Mouse (Mus musculus) midbrain, embryonic 11.5 days (tissue): Measurements from ENCODE around the gene Stn1. TPM values are rescaled to one million over a fixed set of nuclear protein-coding genes. Genes with fewer than 3 reads are reported as not detected.

ENCODE experiments used
- ATAC-seq: fragments of 200-750 bp; cut with Nextera tagmentation; 2 replicates; pipeline ENCODE4 v1.8.0; 2017; ENCODE audit warnings: moderate TSS enrichment, moderate library complexity; ENCODE audit not compliant: low FRiP score
- DNase-seq: peaks from one replicate; pipeline ENCODE4 v3.0.0; 2015; ENCODE audit warnings: low spot score; ENCODE audit errors: missing footprints
- H3K27ac ChIP-seq: fragments of 300-500 bp; sonication (generic); 2 replicates; pipeline ENCODE4 v1.5.1; 2014; ENCODE audit warnings: low read depth, low read length
- H3K27me3 ChIP-seq: fragments of 300-500 bp; sonication (generic); 2 replicates; pipeline ENCODE4 v1.6.1; 2014; ENCODE audit warnings: mild to moderate bottlenecking, low read length, moderate library complexity, mixed read lengths; ENCODE audit not compliant: control insufficient read depth, insufficient read depth
- H3K36me3 ChIP-seq: fragments of 300-500 bp; sonication (generic); 2 replicates; pipeline ENCODE4 v1.6.1; 2014; ENCODE audit warnings: mild to moderate bottlenecking, low read length, moderate library complexity, mixed read lengths; ENCODE audit not compliant: control insufficient read depth, insufficient read depth
- H3K4me1 ChIP-seq: fragments of 300-500 bp; sonication (generic); 2 replicates; pipeline ENCODE4 v1.6.1; 2014; ENCODE audit warnings: low read length; ENCODE audit not compliant: control insufficient read depth, insufficient read depth
- H3K4me2 ChIP-seq: fragments of 300-500 bp; sonication (generic); 2 replicates; pipeline ENCODE4 v1.6.1; 2014; ENCODE audit warnings: mild to moderate bottlenecking, moderate library complexity
- H3K4me3 ChIP-seq: fragments of 300-500 bp; sonication (generic); 2 replicates; pipeline ENCODE4 v1.5.1; 2014; ENCODE audit warnings: low read depth, low read length
- H3K9ac ChIP-seq: fragments of 300-500 bp; sonication (generic); 2 replicates; pipeline ENCODE4 v1.6.1; 2014; ENCODE audit warnings: low read length
- H3K9me3 ChIP-seq: fragments of 300-500 bp; sonication (generic); 2 replicates; pipeline ENCODE4 v1.6.1; 2016; ENCODE audit warnings: low read length; ENCODE audit not compliant: control insufficient read depth
- WGBS: fragments of 180-500 bp; shearing (Covaris S2); extraction: QIAGEN DNeasy Blood & Tissue Kit; methylation state at CpG from one replicate; pipeline ENCODE4 v1.1.7; 2014; 5-methylcytosine and 5-hydroxymethylcytosine counted together
- polyA plus RNA-seq: library from polyadenylated mRNA; unstranded; fragments of >200 nt; fragmentation: Nextera tagmentation; extraction: Ambion mirVana; gene quantifications from 2 replicates; pipeline ENCODE4 v1.2.1, GENCODE M21; 2014

Gene Stn1
- polyA plus RNA-seq, 1 experiment from 2014 or later = 43.9 TPM

DNA sequence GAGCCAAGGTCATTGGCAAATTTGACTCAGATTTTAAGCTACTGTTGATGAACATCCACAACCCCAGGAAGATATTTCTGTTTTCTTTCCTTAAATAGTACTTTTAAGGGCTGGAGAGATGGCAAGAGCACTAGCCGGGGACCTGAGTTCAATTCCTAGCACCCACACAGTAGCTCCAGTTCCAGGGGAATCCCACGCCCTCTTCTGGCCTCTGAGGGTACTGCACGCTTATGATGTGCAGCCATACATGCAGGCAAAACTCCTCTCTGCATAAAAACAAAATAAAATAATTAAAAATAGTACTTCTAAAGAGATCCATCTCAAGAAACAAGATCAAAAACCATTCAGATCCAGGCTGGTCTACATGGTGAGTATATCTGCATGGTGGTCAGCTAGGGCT is 4.9 kb downstream of the Stn1 start:
- ATAC-seq (no peak), DNase-seq (no peak)
- Histone ChIP-seq H3K9ac (no peak overlapping the region), H3K4me2 (no peak overlapping the region), H3K9me3 (peaks cover 3% of the 10 kb centered on the region; the same call in 1 of the 2 replicates), H3K4me3 (no peak overlapping the region), H3K36me3 (no peaks in the 10 kb centered on the region; the same call in 1 of the 2 replicates), H3K4me1 (peaks cover 8% of the 10 kb centered on the region), H3K27me3 (no peaks in the 10 kb centered on the region), H3K27ac (no peak overlapping the region)
- WGBS = 85% methylated on average over 3 of the region's 3 CpGs

DNA sequence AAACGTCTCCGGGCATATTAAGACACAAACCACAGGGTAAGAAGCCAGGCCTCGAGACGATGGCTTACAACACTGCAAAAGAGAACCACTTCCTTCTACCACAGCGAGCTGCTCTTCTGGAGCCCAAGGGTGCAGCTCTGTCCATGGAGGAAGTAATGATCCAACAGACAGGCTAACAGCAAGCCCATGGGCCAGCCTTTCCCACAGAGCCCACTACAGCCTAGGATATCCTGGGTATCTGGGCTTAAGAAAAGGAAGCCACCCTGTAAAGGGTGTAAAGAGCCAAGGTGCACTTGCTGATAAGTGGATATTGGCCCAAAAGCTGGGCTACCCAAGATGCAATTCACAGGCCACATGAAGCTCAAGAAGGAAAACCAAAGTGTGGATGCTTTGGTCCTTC is 6.0 kb downstream of the Stn1 start:
- no peaks in the 10 kb centered on the region; the same call in 1 of the 2 replicates for H3K36me3 ChIP-seq
- no peak for ATAC-seq
- H3K4me3 ChIP-seq = no peak overlapping the region
- DNase-seq = no peak
- no peaks in the 10 kb centered on the region for H3K27me3 ChIP-seq
- H3K9ac ChIP-seq = no peak overlapping the region
- no peak overlapping the region for H3K27ac ChIP-seq
- H3K4me2 ChIP-seq = no peak overlapping the region
- 83% methylated on average over 5 of the region's 5 CpGs for WGBS
- peaks cover 5% of the 10 kb centered on the region for H3K4me1 ChIP-seq
- peaks cover 3% of the 10 kb centered on the region; the same call in 1 of the 2 replicates for H3K9me3 ChIP-seq

DNA sequence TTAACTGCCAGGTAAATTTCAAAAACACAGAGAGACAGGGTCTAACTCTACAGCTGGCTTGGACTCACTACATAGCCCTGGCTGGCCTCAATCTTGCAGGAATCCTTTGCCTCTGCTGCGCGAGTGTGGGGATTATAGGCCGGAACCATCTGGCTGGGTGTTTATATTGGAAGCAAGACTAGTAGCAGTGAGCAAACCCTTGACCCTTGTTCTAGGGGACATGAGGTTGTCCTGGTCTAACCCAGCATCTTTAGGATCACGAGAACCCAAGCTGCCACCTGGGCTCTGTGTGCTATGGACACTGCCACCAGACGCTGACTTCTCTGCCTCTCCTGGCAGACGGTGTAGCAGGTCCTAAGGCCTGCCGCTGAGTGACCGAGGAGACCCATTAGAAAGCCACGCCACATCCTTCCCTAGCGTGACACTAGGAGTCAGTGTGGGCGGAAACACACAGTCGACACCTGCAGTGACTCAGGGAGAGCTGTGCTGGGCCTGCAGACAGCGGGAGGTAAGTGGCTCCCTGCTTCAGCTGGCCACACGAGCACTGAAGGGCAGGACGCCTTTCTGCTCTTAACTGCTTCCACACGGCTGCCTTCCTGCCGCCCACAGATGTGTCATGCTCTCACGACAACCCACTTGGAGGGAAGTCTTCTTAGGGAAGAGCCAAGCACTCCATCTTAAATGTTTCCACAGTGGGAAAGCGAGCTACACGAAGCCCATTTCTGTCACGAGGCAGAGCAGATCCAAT is 10.9 kb downstream of the Stn1 start:
- H3K9ac ChIP-seq = no peak overlapping the region
- H3K4me3 ChIP-seq = no peak overlapping the region
- H3K36me3 ChIP-seq = 0 out of 2 replicates have a peak, but pooled peaks cover 2% of the 10 kb centered on the region
- whole genome bisulfite sequencing = 83% methylated on average over 21 of the region's 21 CpGs
- no peaks in the 10 kb centered on the region for H3K27me3 ChIP-seq
- H3K4me2 ChIP-seq = no peak overlapping the region
- no peaks in the 10 kb centered on the region for H3K4me1 ChIP-seq
- no peaks in the 10 kb centered on the region for H3K9me3 ChIP-seq
- no peak overlapping the region for H3K27ac ChIP-seq
- ATAC-seq = no peak
- no peak for DNase-seq

DNA sequence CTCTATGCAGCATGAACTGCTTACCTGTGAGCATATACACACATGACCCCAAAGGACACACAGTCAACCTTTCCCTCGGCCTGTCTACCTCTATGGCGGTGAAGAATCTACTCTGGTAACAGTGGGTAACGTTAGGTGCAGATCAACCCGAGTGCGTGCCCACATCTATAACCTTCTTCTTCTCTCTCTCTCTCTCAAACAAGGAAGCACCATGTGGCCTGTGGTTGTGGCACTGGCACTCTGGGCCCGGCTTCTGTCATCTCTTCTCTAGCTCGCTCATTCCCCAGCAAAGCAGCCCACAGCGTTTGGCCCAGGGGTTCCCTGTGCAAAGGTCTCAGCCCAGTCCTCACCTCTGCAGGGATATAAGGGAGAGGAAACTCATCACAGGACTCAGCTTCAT is 12.4 kb downstream of the Stn1 start:
- 95% methylated on average over 8 of the region's 8 CpGs for WGBS
- ATAC-seq = no peak

DNA sequence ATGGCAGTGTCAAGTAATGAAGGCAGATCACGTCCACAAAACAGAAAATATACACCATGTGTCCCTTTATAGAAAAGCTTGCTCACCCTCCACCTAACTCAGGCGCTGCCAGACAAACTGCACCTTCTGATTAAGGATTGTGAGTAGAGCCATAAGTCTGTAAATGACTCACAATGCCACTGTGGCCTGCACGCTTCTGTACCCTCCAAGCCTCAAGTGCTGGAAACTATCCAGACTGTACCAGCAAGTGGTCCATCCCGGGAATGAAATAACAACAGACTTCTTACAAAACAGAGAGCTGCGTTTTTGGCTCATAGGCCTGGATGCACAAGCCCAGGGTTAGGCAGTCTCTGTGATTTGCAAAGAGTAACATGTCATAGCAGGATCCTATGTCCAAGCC is 15.9 kb downstream of the Stn1 start:
- H3K4me2 ChIP-seq = no peak overlapping the region
- 92% methylated on average over 5 of the region's 5 CpGs for WGBS
- H3K9me3 ChIP-seq = no peaks in the 10 kb centered on the region
- H3K4me1 ChIP-seq = no peaks in the 10 kb centered on the region; the same call in 1 of the 2 replicates
- no peak for ATAC-seq
- no peak for DNase-seq
- no peak overlapping the region for H3K9ac ChIP-seq
- H3K27me3 ChIP-seq = no peaks in the 10 kb centered on the region
- H3K36me3 ChIP-seq = 0 out of 2 replicates have a peak, but pooled peaks cover 2% of the 10 kb centered on the region
- H3K27ac ChIP-seq = no peak overlapping the region
- H3K4me3 ChIP-seq = no peak overlapping the region

More for the DNA sequence above, 12.4 kb downstream of the Stn1 start:
- Histone ChIP-seq H3K4me3 (no peak overlapping the region), H3K4me1 (no peaks in the 10 kb centered on the region; the same call in 1 of the 2 replicates), H3K27ac (no peak overlapping the region), H3K4me2 (no peak overlapping the region), H3K27me3 (no peaks in the 10 kb centered on the region), H3K9ac (no peak overlapping the region), H3K9me3 (no peaks in the 10 kb centered on the region), H3K36me3 (0 out of 2 replicates have a peak, but pooled peaks cover 2% of the 10 kb centered on the region)
- no peak for DNase-seq

DNA sequence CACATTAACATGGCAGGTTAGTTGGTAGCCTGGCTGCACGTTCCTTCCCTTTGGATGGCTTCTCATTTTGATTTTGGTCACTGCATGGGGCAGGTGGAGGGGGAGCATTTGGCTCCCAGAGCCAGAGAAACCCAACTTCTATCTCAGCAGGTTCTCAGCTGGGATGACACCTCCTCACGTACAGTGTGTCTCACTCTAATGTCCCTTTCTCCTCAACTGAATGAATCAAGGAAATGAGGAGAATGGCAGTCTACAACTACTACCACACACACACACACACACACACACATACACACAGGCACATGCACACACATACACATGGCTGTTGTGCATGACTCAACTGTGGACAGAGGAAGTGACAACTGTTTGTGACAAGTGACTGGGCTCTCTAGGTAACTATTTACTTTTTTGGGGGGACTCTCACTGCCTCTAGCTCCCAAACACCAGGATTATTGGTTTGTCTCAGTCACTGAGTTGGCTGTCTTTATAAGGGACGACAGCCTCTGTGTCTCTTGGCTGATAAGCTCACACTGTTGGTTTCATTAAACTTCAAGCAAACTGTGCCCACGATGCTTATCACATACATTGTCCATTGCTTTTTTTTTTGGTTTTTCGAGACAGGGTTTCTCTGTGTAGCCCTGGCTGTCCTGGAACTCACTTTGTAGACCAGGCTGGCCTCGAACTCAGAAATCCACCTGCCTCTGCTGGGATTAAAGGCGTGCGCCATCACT is 18.0 kb downstream of the Stn1 start:
- H3K9ac ChIP-seq = no peak overlapping the region
- 93% methylated on average over 8 of the region's 8 CpGs for WGBS
- H3K27me3 ChIP-seq = no peaks in the 10 kb centered on the region
- H3K4me2 ChIP-seq = no peak overlapping the region
- no peaks in the 10 kb centered on the region for H3K9me3 ChIP-seq
- no peak overlapping the region for H3K4me3 ChIP-seq
- no peak for DNase-seq
- H3K36me3 ChIP-seq = peaks cover 3% of the 10 kb centered on the region; the same call in 1 of the 2 replicates
- no peak overlapping the region for H3K27ac ChIP-seq
- no peak for ATAC-seq
- no peaks in the 10 kb centered on the region; the same call in 1 of the 2 replicates for H3K4me1 ChIP-seq

DNA sequence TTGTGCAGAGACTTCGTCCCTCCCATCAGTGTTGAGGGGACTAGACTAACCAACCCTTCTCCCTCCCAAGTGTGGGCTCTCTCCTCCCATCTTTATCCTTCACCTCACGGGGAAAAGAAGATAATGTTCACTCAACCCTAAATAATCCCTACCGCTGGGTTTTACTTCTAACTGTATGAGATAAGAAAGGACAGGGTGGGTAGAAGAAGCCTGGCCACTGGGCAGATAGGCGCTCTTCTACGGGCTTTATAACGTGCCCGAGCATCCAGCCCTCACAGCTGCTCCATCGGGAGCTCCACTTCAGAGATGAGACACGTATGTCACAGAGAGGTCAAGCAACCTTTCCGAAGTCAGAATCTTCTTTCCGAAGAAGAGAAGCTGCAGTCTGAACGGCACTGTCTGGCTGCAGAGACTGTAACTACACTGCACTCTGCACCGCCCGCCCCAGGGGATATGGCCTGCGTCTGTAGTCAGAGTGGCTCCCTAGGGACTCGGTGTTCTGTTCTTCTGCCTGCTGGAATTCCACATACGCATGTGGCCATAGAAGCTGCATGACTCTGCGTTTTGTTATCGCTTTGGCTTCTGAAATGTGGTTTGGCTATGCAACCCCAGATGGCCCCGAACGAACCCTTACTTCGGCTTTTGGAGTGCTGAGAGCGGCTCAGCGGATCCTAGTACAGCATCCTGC is 18.7 kb downstream of the Stn1 start:
- Histone ChIP-seq H3K27ac (no peak overlapping the region), H3K9ac (no peak overlapping the region), H3K9me3 (no peaks in the 10 kb centered on the region), H3K4me2 (no peak overlapping the region), H3K27me3 (no peaks in the 10 kb centered on the region), H3K36me3 (peaks cover 3% of the 10 kb centered on the region; the same call in 1 of the 2 replicates), H3K4me1 (no peaks in the 10 kb centered on the region; the same call in 1 of the 2 replicates), H3K4me3 (no peak overlapping the region)
- WGBS = 78% methylated on average over 24 of the region's 24 CpGs
- DNase-seq (no peak), ATAC-seq (no peak)

DNA sequence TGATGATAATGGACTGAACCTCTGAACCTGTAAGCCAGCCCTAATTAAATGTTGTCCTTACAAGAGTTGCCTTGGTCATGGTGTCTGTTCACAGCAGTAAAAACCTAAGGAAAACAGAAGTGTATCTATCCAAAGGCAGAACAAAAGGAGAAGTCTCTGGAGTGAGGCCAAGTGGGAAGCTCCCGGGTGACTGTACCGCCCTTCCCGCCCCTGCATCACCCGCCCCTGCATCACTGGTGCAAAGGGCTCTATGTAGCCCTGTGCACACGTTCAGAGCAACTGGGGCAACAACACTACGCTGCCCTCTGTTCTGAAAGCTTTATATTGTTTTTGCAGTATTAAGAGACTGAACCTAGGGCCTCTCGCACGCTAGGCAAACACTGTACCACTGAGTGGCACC is 19.7 kb downstream of the Stn1 start:
- Histone ChIP-seq H3K4me3 (no peak overlapping the region), H3K9ac (no peak overlapping the region), H3K4me2 (no peak overlapping the region), H3K27me3 (no peaks in the 10 kb centered on the region), H3K4me1 (no peaks in the 10 kb centered on the region; the same call in 1 of the 2 replicates), H3K9me3 (no peaks in the 10 kb centered on the region), H3K36me3 (peaks cover 3% of the 10 kb centered on the region; the same call in 1 of the 2 replicates), H3K27ac (no peak overlapping the region)
- WGBS = 87% methylated on average over 8 of the region's 8 CpGs
- ATAC-seq (no peak), DNase-seq (no peak)
